Mouse (Mus musculus): ENCODE results near the gene Rbfox1.

- TF ChIP-seq ZNF384 (IDR thresholded peaks at IDR 0.05; ENCODE audit: low read depth, low read length) = no peak
- no peak for TF ChIP-seq BHLHE40 (IDR thresholded peaks at IDR 0.05; ENCODE audit: borderline replicate concordance, low read depth, low read length)
- no peak for TF ChIP-seq TAL1 (IDR thresholded peaks at IDR 0.05; ENCODE audit: low read length)
Observed at GRCm38 (mm10) chr16:6079017-6079416, 193.9 kb downstream of the Rbfox1 start.
